In genomic region chr13:106715771-106716170, GRCm38 (mm10) we compare ENCODE assay signal across 8 mouse cellular contexts.
DNase-seq lines count a peak whose midpoint lies in the region; ATAC-seq and TF ChIP-seq lines count a peak whose summit lies in the region.

No protein-coding gene starts in this region.

- H3K27me3 ChIP-seq in heart, adult 2 months (ENCODE audit: control insufficient read depth, insufficient read depth, low read length): no peaks in the 10 kb centered on the region
- H3K27me3 ChIP-seq in heart, embryonic 10.5 days (ENCODE audit: insufficient read depth, poor library complexity, severe bottlenecking): no peaks in the 10 kb centered on the region
- H3K27me3 ChIP-seq in limb, embryonic 13.5 days: no peaks in the 10 kb centered on the region

- no peak for TF ChIP-seq POLR2A in heart, adult 2 months (IDR thresholded peaks at IDR 0.05; ENCODE audit: insufficient read depth, low read depth, low read length)

- H3K4me3 ChIP-seq in heart, adult 2 months: no peak overlapping the region
- H3K4me3 ChIP-seq in heart, embryonic 10.5 days: no peak overlapping the region
- H3K4me3 ChIP-seq in limb, embryonic 13.5 days: no peak overlapping the region

- no peak overlapping the region for H3K9ac ChIP-seq in heart, adult 2 months (ENCODE audit: low read depth, low read length)
- no peak overlapping the region for H3K9ac ChIP-seq in limb, embryonic 13.5 days

- ATAC-seq in limb, embryonic 13.5 days (ENCODE audit: low FRiP score, low read depth): peak; percentile 58; the same call in 1 of the 2 replicates

- no peak for TF ChIP-seq EP300 in heart, adult 2 months (IDR thresholded peaks at IDR 0.05; ENCODE audit: insufficient read depth, low read depth, low read length)

- 57% methylated on average over 2 of the region's 2 CpGs for WGBS in heart, adult 2 months
- WGBS in heart, embryonic 10.5 days: 68% methylated on average over 2 of the region's 2 CpGs
- WGBS in limb, embryonic 13.5 days: 43% methylated on average over 2 of the region's 2 CpGs

- no peak overlapping the region for H3K4me2 ChIP-seq in limb, embryonic 13.5 days (replicated peaks)

- no peaks in the 10 kb centered on the region for H3K9me3 ChIP-seq in heart, embryonic 10.5 days
- H3K9me3 ChIP-seq in limb, embryonic 13.5 days: no peaks in the 10 kb centered on the region

- H3K79me2 ChIP-seq in heart, adult 2 months (replicated peaks; ENCODE audit: control insufficient read depth, insufficient read depth, low read length): no peaks in the 10 kb centered on the region

- no peaks in the 10 kb centered on the region for H3K4me1 ChIP-seq in heart, adult 2 months (ENCODE audit: control insufficient read depth, insufficient read depth, low read length)
- no peaks in the 10 kb centered on the region for H3K4me1 ChIP-seq in heart, embryonic 10.5 days
- H3K4me1 ChIP-seq in limb, embryonic 13.5 days: no peaks in the 10 kb centered on the region

- intact Hi-C loops in heart, adult 2 months (cut with DNase I): no loop called here
- intact Hi-C loops in left cerebral cortex, postnatal 36 days (cut with DNase I): loop anchor here (2.0 kb wide), 1 partner anchor 1273 kb away; the partner anchor contains the start of gene Htr1a

- no peak overlapping the region for H3K27ac ChIP-seq in heart, adult 2 months
- H3K27ac ChIP-seq in heart, embryonic 10.5 days: no peak overlapping the region
- no peak overlapping the region for H3K27ac ChIP-seq in limb, embryonic 13.5 days

- TF ChIP-seq CTCF in heart, adult 2 months (IDR thresholded peaks at IDR 0.05): peak; percentile 69

- DNase-seq in heart, adult 2 months: peak in 1 of 2 experiments; percentile 7
- no peak for DNase-seq in heart, embryonic 10.5 days (ENCODE audit: low spot score)
- peak; percentile 31 for DNase-seq in right cerebral cortex, postnatal 14 days
- DNase-seq in right cerebral cortex, postnatal 25 days: no peak
- peak; percentile 59 for DNase-seq in embryo, embryonic 10 days (ENCODE audit: low spot score)
- DNase-seq in thymus, postnatal 4 days: peak; percentile 42
- no peak for DNase-seq in left cerebral cortex, postnatal 36 days (ENCODE audit: low spot score in 2 of 2)

- H3K36me3 ChIP-seq in heart, adult 2 months (ENCODE audit: control insufficient read depth, insufficient read depth, low read length): no peaks in the 10 kb centered on the region
- no peaks in the 10 kb centered on the region for H3K36me3 ChIP-seq in heart, embryonic 10.5 days
- no peaks in the 10 kb centered on the region for H3K36me3 ChIP-seq in limb, embryonic 13.5 days

Comparison
In these comparisons a context has a peak if more than half of its experiments do, and no peak if none do; other contexts are left out.
1. DNase-seq: peak in right cerebral cortex, postnatal 14 days (single experiment), embryo, embryonic 10 days (single experiment) and thymus, postnatal 4 days (single experiment); none in heart, embryonic 10.5 days (single experiment), right cerebral cortex, postnatal 25 days (single experiment) and left cerebral cortex, postnatal 36 days (0 of 2).